Mouse (Mus musculus) C2C12 (cell line): ENCODE data around the gene Acsf3.

Experiments
- CTCF ChIP-seq: IDR thresholded peaks from one replicate; pipeline ENCODE4 v1.5.1; 2011; ENCODE audit not compliant: control insufficient read depth, insufficient read depth, insufficient read length
- FOSL1 ChIP-seq: IDR thresholded peaks from one replicate; pipeline ENCODE4 v1.8.0; 2011; ENCODE audit warnings: mild to moderate bottlenecking, low read length; ENCODE audit not compliant: poor library complexity, insufficient read depth, severe bottlenecking
- MAX ChIP-seq: IDR thresholded peaks from one replicate; pipeline ENCODE4 v1.6.1; 2011; ENCODE audit warnings: mild to moderate bottlenecking, control low read depth
- MYOG ChIP-seq: IDR thresholded peaks from one replicate; pipeline ENCODE4 v1.6.1; 2011; ENCODE audit not compliant: control insufficient read depth, insufficient read length; ENCODE audit errors: extremely low read depth
- USF1 ChIP-seq: IDR thresholded peaks from one replicate; pipeline ENCODE4 v1.6.1; 2011; ENCODE audit warnings: low read depth, mild to moderate bottlenecking, control low read depth, moderate library complexity

DNA sequence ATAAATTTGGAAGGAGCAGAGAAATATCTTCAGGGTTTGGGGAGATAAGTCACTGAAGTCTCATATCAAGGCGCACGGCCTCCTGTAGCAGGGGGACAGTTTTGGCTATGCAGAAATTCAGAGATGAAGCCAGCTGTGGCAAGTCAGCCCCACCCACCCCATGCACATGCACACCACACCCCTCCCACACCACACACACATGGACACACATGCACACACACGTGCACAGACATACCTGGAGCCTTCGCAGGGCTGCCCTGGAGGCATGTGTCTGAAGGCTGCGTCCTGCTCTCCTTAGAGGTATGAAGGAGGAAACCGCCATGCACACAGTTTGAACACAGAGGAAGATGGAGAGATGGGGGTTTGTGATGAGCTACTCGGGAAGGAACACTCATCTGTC lies 15.2 kb upstream of the Acsf3 start:
- TF ChIP-seq CTCF (no peak), MYOG (no peak), MAX (no peak), USF1 (no peak), FOSL1 (no peak)
